Mouse (Mus musculus): ENCODE data around the gene Ptprk. TPM values are rescaled to one million over a fixed set of nuclear protein-coding genes. Genes with fewer than 3 reads are reported as not detected.

Ptprk gene
- polyA plus RNA-seq, 1 experiment from 2014 or later = 29.6 TPM

- 80% methylated on average over 3 of the region's 3 CpGs for WGBS
- ATAC-seq (ENCODE audit: low FRiP score) (peak; percentile 57), DNase-seq (ENCODE audit: low spot score) (peak; percentile 1)
- Histone ChIP-seq H3K4me3 (ENCODE audit: low read depth, low read length) (no peak overlapping the region), H3K4me2 (replicated peaks; ENCODE audit: low read depth, low read length) (no peak overlapping the region), H3K9me3 (ENCODE audit: control insufficient read depth, low read length) (no peaks in the 10 kb centered on the region), H3K9ac (ENCODE audit: low read depth, low read length) (no peak overlapping the region), H3K36me3 (ENCODE audit: control insufficient read depth, insufficient read depth, low read length) (no peaks in the 10 kb centered on the region), H3K4me1 (replicated peaks; ENCODE audit: control insufficient read depth, insufficient read depth, low read length) (no peaks in the 10 kb centered on the region), H3K27ac (ENCODE audit: low read depth, low read length) (0 out of 2 replicates have a peak overlapping the region, but pooled peaks have one; percentile 25), H3K27me3 (ENCODE audit: control insufficient read depth, insufficient read depth, low read length) (no peaks in the 10 kb centered on the region)
Observed at GRCm38 (mm10) chr10:28564110-28564674, 489.6 kb downstream of the Ptprk start.

DNA sequence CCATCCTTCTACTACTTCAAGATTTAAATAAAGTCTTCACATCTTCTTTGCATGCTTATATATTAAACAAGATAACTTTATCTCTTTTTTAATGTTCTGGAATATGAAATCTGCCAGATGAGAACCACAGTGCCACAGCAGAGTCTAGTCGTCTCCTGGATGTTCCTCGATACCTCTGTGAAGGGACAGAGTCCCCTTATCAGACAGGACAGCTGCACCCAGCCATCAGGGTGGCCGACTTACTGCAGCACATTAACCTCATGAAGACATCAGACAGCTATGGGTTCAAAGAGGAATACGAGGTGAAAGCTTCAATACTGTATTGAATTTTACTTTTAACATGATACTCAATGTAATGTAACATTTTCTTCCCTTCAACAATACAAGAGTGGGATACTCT, 491.8 kb downstream of the Ptprk start:
- Histone ChIP-seq H3K4me2 (replicated peaks; ENCODE audit: low read depth, low read length) (no peak overlapping the region), H3K9ac (ENCODE audit: low read depth, low read length) (no peak overlapping the region)
- ATAC-seq (ENCODE audit: low FRiP score) = no peak

DNA sequence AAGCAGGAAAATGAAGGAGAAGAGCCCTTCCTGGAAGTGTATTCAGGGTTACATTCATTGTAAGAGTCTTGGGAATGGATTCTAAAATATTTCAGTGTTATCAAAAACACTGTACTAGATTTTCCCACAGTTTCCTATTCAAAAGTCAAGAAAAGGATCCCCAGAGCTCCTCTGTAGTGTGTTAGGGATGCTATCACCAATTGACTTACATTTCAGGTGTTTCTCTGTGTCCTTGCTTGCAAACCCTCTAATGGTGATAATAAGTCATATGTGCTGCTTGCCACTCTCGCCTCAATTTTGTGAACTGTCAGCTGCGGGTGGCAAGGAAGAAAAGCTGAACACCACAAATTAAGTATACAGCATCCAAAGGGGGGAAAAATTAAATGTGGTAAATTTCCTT, 492.2 kb downstream of the Ptprk start:
- H3K4me3 ChIP-seq (ENCODE audit: low read depth, low read length) = no peak overlapping the region
- no peaks in the 10 kb centered on the region for H3K9me3 ChIP-seq (ENCODE audit: control insufficient read depth, low read length)
- no peaks in the 10 kb centered on the region for H3K36me3 ChIP-seq (ENCODE audit: control insufficient read depth, insufficient read depth, low read length)
- no peaks in the 10 kb centered on the region for H3K27me3 ChIP-seq (ENCODE audit: control insufficient read depth, insufficient read depth, low read length)
- DNase-seq (ENCODE audit: low spot score) (no peak), ATAC-seq (ENCODE audit: low FRiP score) (no peak)
- WGBS = 92% methylated on average over 2 of the region's 2 CpGs
- H3K4me1 ChIP-seq (replicated peaks; ENCODE audit: control insufficient read depth, insufficient read depth, low read length) = no peaks in the 10 kb centered on the region
- no peak overlapping the region for H3K27ac ChIP-seq (ENCODE audit: low read depth, low read length)
- H3K4me2 ChIP-seq (replicated peaks; ENCODE audit: low read depth, low read length) = no peak overlapping the region
- no peak overlapping the region for H3K9ac ChIP-seq (ENCODE audit: low read depth, low read length)

More for the DNA sequence above, 491.8 kb downstream of the Ptprk start:
- no peaks in the 10 kb centered on the region for H3K4me1 ChIP-seq (replicated peaks; ENCODE audit: control insufficient read depth, insufficient read depth, low read length)
- no peak for DNase-seq (ENCODE audit: low spot score)
- H3K36me3 ChIP-seq (ENCODE audit: control insufficient read depth, insufficient read depth, low read length) = no peaks in the 10 kb centered on the region
- no peak overlapping the region for H3K4me3 ChIP-seq (ENCODE audit: low read depth, low read length)
- WGBS = 77% methylated on average over 4 of the region's 4 CpGs
- H3K27ac ChIP-seq (ENCODE audit: low read depth, low read length) = no peak overlapping the region
- H3K27me3 ChIP-seq (ENCODE audit: control insufficient read depth, insufficient read depth, low read length) = no peaks in the 10 kb centered on the region
- no peaks in the 10 kb centered on the region for H3K9me3 ChIP-seq (ENCODE audit: control insufficient read depth, low read length)

- ATAC-seq (ENCODE audit: low FRiP score) = no peak
- WGBS = 94% methylated on average over 3 of the region's 3 CpGs
- no peak for DNase-seq (ENCODE audit: low spot score)
- Histone ChIP-seq H3K4me3 (ENCODE audit: low read depth, low read length) (no peak overlapping the region), H3K9ac (ENCODE audit: low read depth, low read length) (no peak overlapping the region), H3K27ac (ENCODE audit: low read depth, low read length) (no peak overlapping the region), H3K27me3 (ENCODE audit: control insufficient read depth, insufficient read depth, low read length) (no peaks in the 10 kb centered on the region), H3K9me3 (ENCODE audit: control insufficient read depth, low read length) (no peaks in the 10 kb centered on the region), H3K36me3 (ENCODE audit: control insufficient read depth, insufficient read depth, low read length) (no peaks in the 10 kb centered on the region), H3K4me1 (replicated peaks; ENCODE audit: control insufficient read depth, insufficient read depth, low read length) (no peaks in the 10 kb centered on the region), H3K4me2 (replicated peaks; ENCODE audit: low read depth, low read length) (no peak overlapping the region)
Observed at GRCm38 (mm10) chr10:28567441-28567840, 492.8 kb downstream of the Ptprk start.

DNA sequence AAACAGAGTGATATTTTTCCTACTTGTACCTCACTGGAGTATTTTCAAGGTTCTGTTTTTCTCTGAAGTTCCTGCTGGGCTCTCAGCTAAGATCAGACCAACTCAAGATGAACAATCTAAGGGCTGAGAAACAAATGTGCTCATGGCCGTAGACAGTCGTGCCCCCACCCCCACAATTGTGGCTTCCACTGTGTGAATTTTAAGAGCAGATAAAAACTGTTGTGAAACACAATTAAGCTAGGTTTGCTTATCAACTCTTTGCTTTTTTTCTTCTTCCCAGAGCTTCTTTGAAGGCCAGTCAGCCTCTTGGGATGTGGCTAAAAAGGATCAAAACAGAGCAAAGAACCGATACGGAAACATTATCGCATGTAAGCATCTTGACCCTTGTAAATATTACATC, 493.4 kb downstream of the Ptprk start:
- ATAC-seq (ENCODE audit: low FRiP score) = no peak
- Histone ChIP-seq H3K9me3 (ENCODE audit: control insufficient read depth, low read length) (no peaks in the 10 kb centered on the region), H3K4me2 (replicated peaks; ENCODE audit: low read depth, low read length) (no peak overlapping the region), H3K4me1 (replicated peaks; ENCODE audit: control insufficient read depth, insufficient read depth, low read length) (no peaks in the 10 kb centered on the region), H3K27me3 (ENCODE audit: control insufficient read depth, insufficient read depth, low read length) (no peaks in the 10 kb centered on the region), H3K27ac (ENCODE audit: low read depth, low read length) (no peak overlapping the region), H3K9ac (ENCODE audit: low read depth, low read length) (no peak overlapping the region), H3K36me3 (ENCODE audit: control insufficient read depth, insufficient read depth, low read length) (no peaks in the 10 kb centered on the region), H3K4me3 (ENCODE audit: low read depth, low read length) (no peak overlapping the region)
- 91% methylated on average over 5 of the region's 5 CpGs for WGBS
- no peak for DNase-seq (ENCODE audit: low spot score)

DNA sequence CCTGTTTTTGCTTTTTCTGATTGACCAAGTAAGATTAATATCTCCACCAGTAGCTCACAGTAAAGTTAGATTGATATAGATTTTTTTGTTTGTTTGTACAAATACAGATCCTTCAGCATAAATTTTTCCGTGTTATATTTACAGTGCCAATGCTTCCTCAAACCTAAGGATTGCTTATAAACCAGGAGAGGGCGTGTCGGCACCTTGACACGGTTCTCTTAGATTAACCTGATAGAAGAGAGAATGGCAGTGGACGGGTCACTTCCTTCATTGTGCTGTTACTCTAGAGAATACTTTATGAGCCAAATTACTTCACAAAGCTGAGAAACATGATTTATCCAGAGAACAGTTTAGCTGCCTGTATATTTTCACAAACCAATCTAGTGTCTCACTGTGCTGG, 505.0 kb downstream of the Ptprk start:
- Histone ChIP-seq H3K4me2 (replicated peaks; ENCODE audit: low read depth, low read length) (no peak overlapping the region), H3K36me3 (ENCODE audit: control insufficient read depth, insufficient read depth, low read length) (no peaks in the 10 kb centered on the region), H3K9me3 (ENCODE audit: control insufficient read depth, low read length) (no peaks in the 10 kb centered on the region), H3K4me1 (replicated peaks; ENCODE audit: control insufficient read depth, insufficient read depth, low read length) (no peaks in the 10 kb centered on the region), H3K9ac (ENCODE audit: low read depth, low read length) (no peak overlapping the region), H3K27ac (ENCODE audit: low read depth, low read length) (no peak overlapping the region), H3K4me3 (ENCODE audit: low read depth, low read length) (no peak overlapping the region), H3K27me3 (ENCODE audit: control insufficient read depth, insufficient read depth, low read length) (no peaks in the 10 kb centered on the region)
- WGBS = 82% methylated on average over 5 of the region's 5 CpGs
- ATAC-seq (ENCODE audit: low FRiP score) (no peak), DNase-seq (ENCODE audit: low spot score) (no peak)

DNA sequence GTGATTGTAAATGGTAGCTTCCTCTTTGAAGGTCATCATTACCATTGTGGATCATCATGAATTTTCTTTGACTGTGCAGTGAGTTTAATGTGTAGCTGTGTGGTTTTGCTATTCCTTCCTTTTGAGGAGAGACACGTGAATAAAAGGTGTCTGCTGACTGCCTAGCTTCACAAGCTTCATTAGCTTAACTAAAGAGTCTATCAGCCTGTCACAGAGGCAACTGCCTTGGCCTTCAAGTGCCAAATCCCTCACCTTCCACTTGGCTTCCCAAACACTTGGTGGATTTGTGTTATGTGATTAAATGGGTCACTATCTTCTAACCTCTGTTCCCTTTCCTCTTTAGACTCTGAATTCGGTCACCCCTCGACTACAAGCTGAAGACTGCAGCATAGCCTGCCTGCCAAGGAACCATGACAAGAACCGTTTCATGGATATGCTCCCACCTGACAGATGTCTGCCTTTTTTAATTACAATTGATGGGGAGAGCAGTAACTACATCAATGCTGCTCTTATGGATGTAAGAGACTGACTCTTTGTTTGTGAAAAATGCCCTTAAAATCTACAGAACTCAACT, 512.0 kb downstream of the Ptprk start:
- Histone ChIP-seq H3K9me3 (ENCODE audit: control insufficient read depth, low read length) (no peaks in the 10 kb centered on the region), H3K36me3 (ENCODE audit: control insufficient read depth, insufficient read depth, low read length) (no peaks in the 10 kb centered on the region), H3K27me3 (ENCODE audit: control insufficient read depth, insufficient read depth, low read length) (no peaks in the 10 kb centered on the region), H3K4me3 (ENCODE audit: low read depth, low read length) (no peak overlapping the region), H3K4me2 (replicated peaks; ENCODE audit: low read depth, low read length) (no peak overlapping the region), H3K27ac (ENCODE audit: low read depth, low read length) (no peak overlapping the region), H3K9ac (ENCODE audit: low read depth, low read length) (no peak overlapping the region), H3K4me1 (replicated peaks; ENCODE audit: control insufficient read depth, insufficient read depth, low read length) (no peaks in the 10 kb centered on the region)
- no peak for DNase-seq (ENCODE audit: low spot score)
- WGBS = 55% methylated on average over 4 of the region's 4 CpGs
- ATAC-seq (ENCODE audit: low FRiP score) = no peak

DNA sequence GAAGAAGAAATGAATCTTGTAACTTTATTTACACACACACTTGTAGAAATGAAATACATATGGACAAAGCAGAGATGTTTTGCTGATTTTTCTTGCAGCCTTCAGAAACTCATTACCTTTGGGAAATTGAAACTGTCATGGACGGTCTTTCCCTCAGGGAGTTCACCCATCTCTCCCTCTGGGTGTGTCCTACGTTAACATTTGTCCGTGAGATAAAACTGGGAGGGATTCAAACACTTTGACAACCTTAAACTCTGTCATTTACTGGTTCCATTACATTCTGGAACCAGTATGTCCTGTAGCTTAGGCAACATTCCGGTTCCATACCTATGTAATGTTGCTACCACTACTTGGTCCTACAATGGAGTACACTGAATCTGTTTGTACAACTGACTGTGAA, 513.8 kb downstream of the Ptprk start:
- H3K9me3 ChIP-seq (ENCODE audit: control insufficient read depth, low read length) = no peaks in the 10 kb centered on the region
- H3K27me3 ChIP-seq (ENCODE audit: control insufficient read depth, insufficient read depth, low read length) = no peaks in the 10 kb centered on the region
- H3K36me3 ChIP-seq (ENCODE audit: control insufficient read depth, insufficient read depth, low read length) = no peaks in the 10 kb centered on the region
- DNase-seq (ENCODE audit: low spot score) = no peak
- no peak for ATAC-seq (ENCODE audit: low FRiP score)
- H3K9ac ChIP-seq (ENCODE audit: low read depth, low read length) = no peak overlapping the region
- WGBS = 88% methylated on average over 4 of the region's 4 CpGs
- no peak overlapping the region for H3K27ac ChIP-seq (ENCODE audit: low read depth, low read length)
- H3K4me2 ChIP-seq (replicated peaks; ENCODE audit: low read depth, low read length) = no peak overlapping the region
- no peak overlapping the region for H3K4me3 ChIP-seq (ENCODE audit: low read depth, low read length)
- H3K4me1 ChIP-seq (replicated peaks; ENCODE audit: control insufficient read depth, insufficient read depth, low read length) = no peaks in the 10 kb centered on the region

DNA sequence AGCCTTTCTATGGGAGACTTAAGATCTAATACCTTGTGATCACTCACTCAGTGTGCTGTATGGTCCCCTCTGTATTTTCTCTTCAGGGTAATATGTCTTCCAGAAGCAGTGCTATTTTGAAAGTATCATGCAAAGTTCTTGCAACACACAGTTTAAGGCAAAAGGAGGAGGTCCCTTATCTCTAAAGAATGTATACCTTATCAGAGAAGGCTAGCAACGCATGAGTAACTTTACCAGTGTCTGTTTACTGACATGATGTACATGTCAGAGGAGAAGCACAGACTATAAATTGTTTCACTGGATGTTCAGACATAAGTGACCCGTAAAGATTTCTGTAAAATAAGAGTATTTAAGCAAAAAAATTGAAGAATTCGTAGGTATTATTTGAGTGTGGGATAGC, 516.2 kb downstream of the Ptprk start:
- Histone ChIP-seq H3K9ac (ENCODE audit: low read depth, low read length) (no peak overlapping the region), H3K4me2 (replicated peaks; ENCODE audit: low read depth, low read length) (no peak overlapping the region), H3K9me3 (ENCODE audit: control insufficient read depth, low read length) (no peaks in the 10 kb centered on the region), H3K4me1 (replicated peaks; ENCODE audit: control insufficient read depth, insufficient read depth, low read length) (no peaks in the 10 kb centered on the region), H3K36me3 (ENCODE audit: control insufficient read depth, insufficient read depth, low read length) (no peaks in the 10 kb centered on the region), H3K27ac (ENCODE audit: low read depth, low read length) (no peak overlapping the region), H3K4me3 (ENCODE audit: low read depth, low read length) (no peak overlapping the region), H3K27me3 (ENCODE audit: control insufficient read depth, insufficient read depth, low read length) (no peaks in the 10 kb centered on the region)
- DNase-seq (ENCODE audit: low spot score) = no peak
- 89% methylated on average over 3 of the region's 3 CpGs for WGBS
- no peak for ATAC-seq (ENCODE audit: low FRiP score)

Measured in hindbrain, embryonic 11.5 days (tissue).